Mouse (Mus musculus): ENCODE measurements around the gene Fstl1. TPM values are rescaled to one million over a fixed set of nuclear protein-coding genes. Genes with fewer than 3 reads are reported as not detected.

The Fstl1 gene
- polyA plus RNA-seq (2014; fragmentation: Nextera tagmentation; extraction: Ambion mirVana): 268 and 273 TPM in 2 replicates

DNA sequence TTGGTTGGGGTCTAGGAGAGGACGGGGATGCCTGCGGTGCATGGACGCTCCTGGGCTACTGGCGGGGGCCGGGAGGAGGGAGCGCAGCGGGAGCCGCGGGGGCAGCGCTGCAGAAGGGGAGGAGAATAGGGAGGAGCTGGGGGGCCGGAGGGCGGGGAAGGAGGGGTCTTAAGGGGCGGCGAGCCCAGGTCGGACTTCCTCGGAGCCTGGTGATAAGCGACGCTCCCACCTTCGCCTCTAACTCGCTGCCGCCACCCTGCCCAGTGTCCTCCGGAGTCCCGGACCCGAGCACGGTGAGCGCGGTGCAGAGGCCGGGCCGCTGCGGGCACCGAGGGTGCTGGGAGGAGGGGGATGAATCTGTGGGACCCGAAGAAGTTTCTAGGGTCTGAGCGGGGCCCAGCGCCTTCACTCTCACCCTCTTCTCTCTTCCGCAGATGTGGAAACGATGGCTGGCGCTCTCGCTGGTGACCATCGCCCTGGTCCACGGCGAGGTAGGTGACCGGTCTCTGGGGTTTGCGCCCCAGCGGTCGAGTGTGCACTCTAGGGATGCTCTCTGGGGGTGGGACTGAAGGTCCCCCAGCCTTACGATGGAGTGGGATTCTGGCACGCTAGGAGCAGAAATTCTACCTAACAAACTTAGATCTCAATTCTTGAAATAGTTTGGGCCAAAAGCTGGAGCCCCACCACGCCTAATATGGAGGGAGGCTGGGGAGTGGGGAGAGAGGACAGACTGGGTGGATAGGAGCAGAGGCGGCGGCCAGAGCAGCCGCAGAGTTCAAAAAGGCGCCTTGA, at the start of gene Fstl1:
TSS of gene Fstl1 (plus strand) at position 14 of the 792 bp plus-strand sequence.
- Histone ChIP-seq H3K4me2 (ENCODE audit: low read depth, severe bottlenecking) (peak within 1 kb of the TSS; percentile 66), H3K27ac (replicated peaks; ENCODE audit: low read depth, low read length) (peak within 1 kb of the TSS; percentile 80), H3K36me3 (ENCODE audit: control insufficient read depth, insufficient read depth, low read length) (no peaks in the 10 kb centered on the region; the same call in 1 of the 2 replicates), H3K27me3 (ENCODE audit: control insufficient read depth, insufficient read depth, low read length) (no peaks in the 10 kb centered on the region), H3K4me1 (ENCODE audit: control insufficient read depth, insufficient read depth, low read length) (peaks cover 7% of the 10 kb centered on the region; the same call in 1 of the 2 replicates), H3K9me3 (ENCODE audit: control insufficient read depth, low read length) (no peaks in the 10 kb centered on the region), H3K9ac (ENCODE audit: low read length) (peak within 1 kb of the TSS; percentile 91), H3K4me3 (ENCODE audit: low read depth, low read length) (peak within 1 kb of the TSS; percentile 88)
- 1% methylated on average over 51 of the region's 52 CpGs for WGBS
- ATAC-seq (ENCODE audit: insufficient number of reproducible peaks, low FRiP score, low TSS enrichment, low read depth) (peak; percentile 85), DNase-seq (ENCODE audit: low spot score) (peak; percentile 82)

DNA sequence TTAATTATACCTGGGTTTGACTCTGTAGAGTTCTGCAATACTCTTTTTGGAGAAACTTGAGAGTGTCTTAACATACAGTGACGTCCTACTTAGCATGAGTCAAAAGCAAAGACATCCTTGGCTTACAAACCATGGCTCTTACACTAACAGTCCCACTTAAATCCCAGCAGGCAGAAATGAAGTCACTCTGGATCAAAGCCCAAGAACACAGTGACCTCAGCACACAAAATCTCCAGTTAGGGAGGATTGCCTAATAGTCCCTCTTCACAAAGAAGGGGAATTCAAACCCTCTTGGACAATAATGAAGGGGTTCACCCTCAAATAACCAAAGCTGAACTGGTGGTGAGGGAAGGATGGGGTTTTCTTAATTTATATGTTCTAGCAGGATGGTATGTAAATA, 48.0 kb upstream of the Fstl1 start:
- Histone ChIP-seq H3K36me3 (ENCODE audit: control insufficient read depth, insufficient read depth, low read length) (no peaks in the 10 kb centered on the region), H3K27ac (replicated peaks; ENCODE audit: low read depth, low read length) (no peak overlapping the region), H3K9me3 (ENCODE audit: control insufficient read depth, low read length) (no peaks in the 10 kb centered on the region), H3K9ac (ENCODE audit: low read length) (no peak overlapping the region), H3K27me3 (ENCODE audit: control insufficient read depth, insufficient read depth, low read length) (no peaks in the 10 kb centered on the region), H3K4me2 (ENCODE audit: low read depth, severe bottlenecking) (no peak overlapping the region), H3K4me3 (ENCODE audit: low read depth, low read length) (no peak overlapping the region), H3K4me1 (ENCODE audit: control insufficient read depth, insufficient read depth, low read length) (0 out of 2 replicates have a peak, but pooled peaks cover 9% of the 10 kb centered on the region)
- DNase-seq (ENCODE audit: low spot score) (peak; percentile 4), ATAC-seq (ENCODE audit: insufficient number of reproducible peaks, low FRiP score, low TSS enrichment, low read depth) (no peak)
- WGBS: 85% methylated on average over 1 of the region's 1 CpGs

DNA sequence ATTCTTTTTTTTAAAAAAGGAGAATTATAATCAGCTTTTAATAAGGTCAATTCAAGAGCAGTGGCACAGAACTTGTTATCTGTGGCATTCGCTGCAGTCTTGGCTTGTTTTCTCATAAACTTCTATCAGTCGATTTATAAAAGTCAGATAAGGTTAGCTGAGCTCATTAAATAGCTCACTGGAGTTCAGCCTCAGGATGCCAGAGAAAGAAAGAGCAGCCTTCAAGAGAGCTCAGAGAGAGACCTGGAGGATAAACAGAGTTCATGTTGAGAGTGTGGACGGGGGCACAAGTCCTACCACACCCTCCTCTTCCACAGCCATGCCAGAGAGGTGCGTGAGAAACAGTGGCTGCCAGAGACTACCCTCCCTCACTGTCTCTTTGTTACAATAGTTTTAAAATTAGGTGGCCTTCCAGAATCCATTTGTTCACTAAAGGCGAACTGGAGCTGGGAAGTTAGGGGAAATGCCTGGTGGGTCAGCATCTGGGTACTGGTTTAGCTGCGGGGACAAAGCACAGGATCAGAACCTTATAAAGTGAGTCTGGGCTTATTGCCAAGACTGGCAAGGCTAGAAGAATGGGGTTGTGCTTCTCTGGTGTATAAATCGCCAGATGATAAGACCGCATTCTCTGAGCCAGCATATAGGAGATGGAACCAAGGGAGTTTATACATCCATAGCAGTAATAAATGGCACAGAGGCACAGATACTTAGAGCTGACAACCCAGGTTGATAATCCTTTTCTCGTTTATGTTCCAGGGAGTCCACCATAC, 47.1 kb upstream of the Fstl1 start:
- H3K4me3 ChIP-seq (ENCODE audit: low read depth, low read length): no peak overlapping the region
- no peak overlapping the region for H3K4me2 ChIP-seq (ENCODE audit: low read depth, severe bottlenecking)
- H3K36me3 ChIP-seq (ENCODE audit: control insufficient read depth, insufficient read depth, low read length): no peaks in the 10 kb centered on the region
- no peaks in the 10 kb centered on the region for H3K9me3 ChIP-seq (ENCODE audit: control insufficient read depth, low read length)
- DNase-seq (ENCODE audit: low spot score) (peak; percentile 13), ATAC-seq (ENCODE audit: insufficient number of reproducible peaks, low FRiP score, low TSS enrichment, low read depth) (no peak)
- no peak overlapping the region for H3K27ac ChIP-seq (replicated peaks; ENCODE audit: low read depth, low read length)
- H3K27me3 ChIP-seq (ENCODE audit: control insufficient read depth, insufficient read depth, low read length): no peaks in the 10 kb centered on the region
- no peak overlapping the region for H3K9ac ChIP-seq (ENCODE audit: low read length)
- WGBS: 78% methylated on average over 9 of the region's 9 CpGs
- 0 out of 2 replicates have a peak, but pooled peaks cover 9% of the 10 kb centered on the region for H3K4me1 ChIP-seq (ENCODE audit: control insufficient read depth, insufficient read depth, low read length)

DNA sequence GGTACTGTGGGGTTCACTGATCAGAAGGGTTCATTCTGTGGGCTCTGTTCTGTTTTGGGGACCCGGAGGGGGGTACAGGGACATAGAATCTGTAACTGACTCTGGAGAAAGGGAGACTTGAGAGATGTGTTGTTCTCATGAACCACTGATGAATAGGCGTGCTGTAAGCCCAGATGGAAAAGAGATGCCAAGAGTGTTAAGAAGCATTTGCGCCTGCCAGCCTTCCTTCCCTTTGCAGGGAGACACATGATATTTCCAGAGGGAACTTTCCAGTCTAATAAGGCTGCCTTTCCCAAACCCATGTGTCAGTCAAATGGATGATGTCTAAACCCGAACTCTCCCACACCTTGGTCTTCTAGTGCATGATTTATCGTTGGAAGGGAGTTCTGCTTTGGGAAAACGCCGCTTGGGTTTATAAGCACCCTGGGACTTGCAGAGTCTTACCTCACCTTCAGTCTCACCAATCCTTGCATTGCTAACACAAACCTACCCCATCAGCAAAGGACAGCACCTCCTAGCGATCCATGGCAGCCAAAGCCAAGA, 46.3 kb upstream of the Fstl1 start:
- DNase-seq (ENCODE audit: low spot score) (peak; percentile 17), ATAC-seq (ENCODE audit: insufficient number of reproducible peaks, low FRiP score, low TSS enrichment, low read depth) (no peak)
- no peak overlapping the region for H3K4me2 ChIP-seq (ENCODE audit: low read depth, severe bottlenecking)
- 83% methylated on average over 8 of the region's 8 CpGs for WGBS
- H3K36me3 ChIP-seq (ENCODE audit: control insufficient read depth, insufficient read depth, low read length): no peaks in the 10 kb centered on the region
- H3K9me3 ChIP-seq (ENCODE audit: control insufficient read depth, low read length): no peaks in the 10 kb centered on the region
- H3K4me1 ChIP-seq (ENCODE audit: control insufficient read depth, insufficient read depth, low read length): 0 out of 2 replicates have a peak, but pooled peaks cover 9% of the 10 kb centered on the region
- no peak overlapping the region for H3K27ac ChIP-seq (replicated peaks; ENCODE audit: low read depth, low read length)
- H3K9ac ChIP-seq (ENCODE audit: low read length): no peak overlapping the region
- no peak overlapping the region for H3K4me3 ChIP-seq (ENCODE audit: low read depth, low read length)
- H3K27me3 ChIP-seq (ENCODE audit: control insufficient read depth, insufficient read depth, low read length): no peaks in the 10 kb centered on the region

DNA sequence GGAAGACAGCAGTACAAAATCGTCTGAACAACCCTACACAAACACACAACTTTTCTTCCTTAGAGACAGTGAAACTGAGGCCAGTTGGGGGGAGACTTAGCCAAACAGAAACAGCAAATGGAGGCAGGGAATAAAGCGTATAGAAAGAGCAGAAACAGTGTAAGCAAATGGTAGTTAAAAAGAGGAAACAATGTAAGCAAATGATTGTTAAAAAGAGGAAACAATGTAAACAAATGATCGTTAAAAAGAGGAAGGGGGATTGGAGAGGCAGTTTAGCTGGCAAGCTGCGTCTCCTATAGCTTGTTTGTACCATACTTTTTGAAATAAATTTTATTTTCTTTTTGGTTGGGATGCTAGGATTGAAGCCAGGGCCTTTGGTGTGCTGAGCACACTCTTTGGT, 45.2 kb upstream of the Fstl1 start:
- no peak overlapping the region for H3K9ac ChIP-seq (ENCODE audit: low read length)
- H3K27ac ChIP-seq (replicated peaks; ENCODE audit: low read depth, low read length): peak overlapping the region; percentile 60
- H3K4me2 ChIP-seq (ENCODE audit: low read depth, severe bottlenecking): no peak overlapping the region
- WGBS: 53% methylated on average over 4 of the region's 4 CpGs
- no peaks in the 10 kb centered on the region for H3K27me3 ChIP-seq (ENCODE audit: control insufficient read depth, insufficient read depth, low read length)
- H3K4me1 ChIP-seq (ENCODE audit: control insufficient read depth, insufficient read depth, low read length): 0 out of 2 replicates have a peak, but pooled peaks cover 9% of the 10 kb centered on the region
- ATAC-seq (ENCODE audit: insufficient number of reproducible peaks, low FRiP score, low TSS enrichment, low read depth): no peak
- H3K9me3 ChIP-seq (ENCODE audit: control insufficient read depth, low read length): no peaks in the 10 kb centered on the region
- no peak overlapping the region for H3K4me3 ChIP-seq (ENCODE audit: low read depth, low read length)
- H3K36me3 ChIP-seq (ENCODE audit: control insufficient read depth, insufficient read depth, low read length): no peaks in the 10 kb centered on the region
- no peak for DNase-seq (ENCODE audit: low spot score)

DNA sequence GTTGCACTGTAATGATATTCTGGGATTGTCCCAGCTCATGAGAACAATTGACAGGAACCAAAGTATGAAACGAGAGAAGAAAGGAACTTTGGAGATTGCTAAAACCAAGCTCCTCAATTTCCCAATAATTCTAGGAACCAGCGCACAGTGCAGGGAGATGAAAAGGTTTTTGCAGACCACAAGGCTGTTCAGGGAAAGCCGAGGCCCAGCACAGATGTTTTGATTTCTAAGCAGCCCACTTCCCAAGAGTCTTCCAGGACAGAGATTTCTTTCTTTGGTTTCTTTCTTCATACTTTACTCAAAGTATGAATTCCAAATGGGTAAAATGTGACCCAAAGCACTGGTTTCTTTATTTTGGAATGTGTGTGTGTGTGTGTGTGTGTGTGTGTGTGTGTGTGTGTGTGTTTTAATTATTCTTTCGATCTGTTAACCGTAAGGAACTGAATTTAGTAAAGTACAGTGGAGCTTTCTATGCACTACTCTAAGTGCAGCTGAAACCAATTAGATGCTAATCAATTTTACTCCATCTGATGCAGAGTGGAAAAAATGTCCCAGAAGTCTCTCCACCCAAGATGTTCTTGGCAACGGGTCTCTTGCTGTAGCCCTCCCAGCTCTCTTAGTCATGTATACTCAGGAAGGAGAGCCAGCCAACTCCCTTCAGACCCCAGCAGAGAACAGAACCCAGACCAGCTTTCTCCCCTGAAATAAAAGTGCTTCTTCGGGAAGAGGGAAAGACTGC, 44.5 kb upstream of the Fstl1 start:
- DNase-seq (ENCODE audit: low spot score) (peak; percentile 39), ATAC-seq (ENCODE audit: insufficient number of reproducible peaks, low FRiP score, low TSS enrichment, low read depth) (peak; percentile 69; the same call in 1 of the 2 replicates)
- 0 out of 2 replicates have a peak, but pooled peaks cover 9% of the 10 kb centered on the region for H3K4me1 ChIP-seq (ENCODE audit: control insufficient read depth, insufficient read depth, low read length)
- H3K9me3 ChIP-seq (ENCODE audit: control insufficient read depth, low read length): no peaks in the 10 kb centered on the region
- H3K36me3 ChIP-seq (ENCODE audit: control insufficient read depth, insufficient read depth, low read length): no peaks in the 10 kb centered on the region
- no peak overlapping the region for H3K4me2 ChIP-seq (ENCODE audit: low read depth, severe bottlenecking)
- no peak overlapping the region for H3K4me3 ChIP-seq (ENCODE audit: low read depth, low read length)
- no peak overlapping the region for H3K9ac ChIP-seq (ENCODE audit: low read length)
- peak overlapping the region; percentile 60 for H3K27ac ChIP-seq (replicated peaks; ENCODE audit: low read depth, low read length)
- WGBS: 37% methylated on average over 7 of the region's 7 CpGs
- H3K27me3 ChIP-seq (ENCODE audit: control insufficient read depth, insufficient read depth, low read length): no peaks in the 10 kb centered on the region

DNA sequence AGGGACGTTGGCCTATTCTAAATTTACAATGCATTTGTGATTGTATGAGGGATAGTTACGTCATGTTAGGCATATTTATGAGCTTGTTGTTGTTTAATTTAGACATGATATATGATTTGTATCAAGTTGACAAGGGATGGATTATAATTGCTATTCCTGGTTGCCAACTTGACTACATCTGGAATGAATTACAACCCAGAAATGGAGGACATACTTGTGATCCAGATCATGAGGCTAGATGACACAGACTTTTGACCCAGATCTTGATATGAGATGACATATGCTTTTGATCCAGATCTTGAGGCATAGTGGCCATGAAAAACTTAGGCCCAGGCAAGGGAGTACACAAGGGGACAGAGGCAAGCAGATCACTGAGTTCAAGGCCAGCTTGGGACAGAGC, 36.6 kb upstream of the Fstl1 start:
- H3K4me1 ChIP-seq (ENCODE audit: control insufficient read depth, insufficient read depth, low read length): no peaks in the 10 kb centered on the region
- H3K4me3 ChIP-seq (ENCODE audit: low read depth, low read length): no peak overlapping the region
- 78% methylated on average over 2 of the region's 2 CpGs for WGBS
- ATAC-seq (ENCODE audit: insufficient number of reproducible peaks, low FRiP score, low TSS enrichment, low read depth) (no peak), DNase-seq (ENCODE audit: low spot score) (no peak)
- no peak overlapping the region for H3K9ac ChIP-seq (ENCODE audit: low read length)
- H3K4me2 ChIP-seq (ENCODE audit: low read depth, severe bottlenecking): no peak overlapping the region
- no peaks in the 10 kb centered on the region for H3K27me3 ChIP-seq (ENCODE audit: control insufficient read depth, insufficient read depth, low read length)
- no peaks in the 10 kb centered on the region for H3K9me3 ChIP-seq (ENCODE audit: control insufficient read depth, low read length)
- H3K27ac ChIP-seq (replicated peaks; ENCODE audit: low read depth, low read length): no peak overlapping the region
- H3K36me3 ChIP-seq (ENCODE audit: control insufficient read depth, insufficient read depth, low read length): no peaks in the 10 kb centered on the region

DNA sequence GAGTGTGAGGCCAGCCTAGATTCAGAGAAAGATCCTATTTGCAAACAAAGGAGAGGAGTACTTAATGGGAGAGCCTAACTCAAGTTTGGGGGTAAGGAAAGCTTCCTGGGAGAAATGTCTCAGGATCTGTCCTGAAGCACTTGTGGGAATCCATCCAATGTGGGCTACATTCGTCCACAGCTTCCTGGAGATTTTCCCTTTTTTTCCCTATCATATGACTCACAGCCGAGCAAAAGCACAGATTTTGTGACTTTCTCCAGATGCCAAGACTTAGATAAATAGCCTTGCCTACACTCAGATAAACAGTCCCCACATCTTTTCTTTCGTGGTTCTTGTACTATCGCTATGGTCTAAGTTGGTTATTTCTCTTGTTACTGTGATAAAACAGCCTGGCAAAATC, 34.4 kb upstream of the Fstl1 start:
- H3K4me2 ChIP-seq (ENCODE audit: low read depth, severe bottlenecking): no peak overlapping the region
- H3K4me1 ChIP-seq (ENCODE audit: control insufficient read depth, insufficient read depth, low read length): no peaks in the 10 kb centered on the region
- H3K27ac ChIP-seq (replicated peaks; ENCODE audit: low read depth, low read length): no peak overlapping the region
- no peaks in the 10 kb centered on the region for H3K9me3 ChIP-seq (ENCODE audit: control insufficient read depth, low read length)
- ATAC-seq (ENCODE audit: insufficient number of reproducible peaks, low FRiP score, low TSS enrichment, low read depth): no peak
- no peak overlapping the region for H3K4me3 ChIP-seq (ENCODE audit: low read depth, low read length)
- H3K9ac ChIP-seq (ENCODE audit: low read length): no peak overlapping the region
- no peaks in the 10 kb centered on the region for H3K27me3 ChIP-seq (ENCODE audit: control insufficient read depth, insufficient read depth, low read length)
- 85% methylated on average over 4 of the region's 4 CpGs for WGBS
- H3K36me3 ChIP-seq (ENCODE audit: control insufficient read depth, insufficient read depth, low read length): no peaks in the 10 kb centered on the region
- no peak for DNase-seq (ENCODE audit: low spot score)

Data from limb, embryonic 11.5 days (tissue).